Mouse (Mus musculus): ENCODE results near the gene Foxk1. TPM values are rescaled to one million over a fixed set of nuclear protein-coding genes. Genes with fewer than 3 reads are reported as not detected.

The Foxk1 gene
- total and polyA plus RNA-seq, 3 experiments, result 8.2 to 20.2 TPM; not detected in 1

DNA sequence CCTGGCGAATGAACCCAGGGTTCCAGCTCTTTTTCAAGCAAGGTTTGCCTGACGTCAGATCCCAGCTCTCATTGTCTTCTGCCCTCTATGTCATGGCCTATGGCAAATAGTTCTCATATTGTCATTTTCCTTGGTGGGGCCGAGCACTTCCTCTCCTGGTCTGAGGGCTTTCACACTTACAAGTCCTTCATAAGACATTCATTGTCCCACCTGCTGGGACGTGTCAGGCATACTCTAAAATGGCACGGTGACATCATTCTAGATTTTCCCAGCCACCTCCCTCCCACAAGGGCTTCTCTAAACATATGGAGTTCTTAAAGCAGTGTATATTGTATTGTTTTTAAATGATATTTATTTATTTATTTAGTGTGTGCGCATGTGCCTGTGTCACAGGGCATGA, 27.4 kb downstream of the Foxk1 start:
- no peak overlapping the region for H3K4me3 ChIP-seq (ENCODE audit: control insufficient read depth in 1 of 2, insufficient read depth in 1 of 2, low read depth in 2 of 2, low read length in 2 of 2)
- no peaks in the 10 kb centered on the region for H3K9me3 ChIP-seq (replicated peaks; ENCODE audit: insufficient read depth, low read length)
- H3K79me2 ChIP-seq (ENCODE audit: control insufficient read depth, insufficient read depth, low read length, poor library complexity), result no peaks in the 10 kb centered on the region
- TF ChIP-seq MYB (IDR thresholded peaks at IDR 0.05; ENCODE audit: low read depth, low read length), result no peak
- no peak for TF ChIP-seq EP300 (IDR thresholded peaks at IDR 0.05; ENCODE audit: low read depth in 1 of 2, low read length in 2 of 2)
- TF ChIP-seq MEF2A (IDR thresholded peaks at IDR 0.05; ENCODE audit: extremely low read depth, insufficient replicate concordance, low read depth, low read length, poor library complexity, severe bottlenecking), result no peak
- no peak for TF ChIP-seq E2F4 (IDR thresholded peaks at IDR 0.05; ENCODE audit: borderline replicate concordance, low read depth, low read length)
- no peak for TF ChIP-seq POLR2AphosphoS5 (IDR thresholded peaks at IDR 0.05; ENCODE audit: borderline replicate concordance, low read depth, low read length)
- no peak for TF ChIP-seq KAT2A (conservative IDR thresholded peaks at IDR 0.05; ENCODE audit: low read depth, low read length)
- TF ChIP-seq CHD1 (IDR thresholded peaks at IDR 0.05; ENCODE audit: low read depth, low read length), result no peak
- no peak for TF ChIP-seq TAL1 (IDR thresholded peaks at IDR 0.05; ENCODE audit: low read length)
- no peak for TF ChIP-seq POLR2AphosphoS2 (IDR thresholded peaks at IDR 0.05; ENCODE audit: low read length)
- TF ChIP-seq GATA1 (IDR thresholded peaks at IDR 0.05; ENCODE audit: low read depth, low read length), result no peak
- no peak for TF ChIP-seq CTCF (IDR thresholded peaks at IDR 0.05 in 2 of 3, conservative IDR thresholded peaks at IDR 0.05 in 1 of 3; ENCODE audit: control insufficient read depth in 1 of 3, insufficient read depth in 1 of 3, low read depth in 2 of 3, low read length in 3 of 3, poor library complexity in 1 of 3, severe bottlenecking in 1 of 3)
- no peak for TF ChIP-seq UBTF (IDR thresholded peaks at IDR 0.05; ENCODE audit: borderline replicate concordance, insufficient read depth, low read depth, low read length)
- TF ChIP-seq MYC (IDR thresholded peaks at IDR 0.05; ENCODE audit: low read depth, low read length), result no peak
- no peak for TF ChIP-seq NRF1 (IDR thresholded peaks at IDR 0.05; ENCODE audit: insufficient read depth, low read depth, low read length, poor library complexity, severe bottlenecking)
- TF ChIP-seq JUND (IDR thresholded peaks at IDR 0.05; ENCODE audit: low read depth, low read length), result no peak
- TF ChIP-seq ELF1 (IDR thresholded peaks at IDR 0.05; ENCODE audit: low read depth, low read length), result no peak
- no peak for TF ChIP-seq TBP (IDR thresholded peaks at IDR 0.05; ENCODE audit: low read depth, low read length)
- TF ChIP-seq ZNF384 (IDR thresholded peaks at IDR 0.05; ENCODE audit: low read depth, low read length), result no peak
- no peak for DNase-seq (ENCODE audit: low read depth, low spot score)
- no peaks in the 10 kb centered on the region for H3K27me3 ChIP-seq (ENCODE audit: control insufficient read depth in 1 of 2, insufficient read depth in 2 of 2, low read length in 2 of 2)
- H3K9ac ChIP-seq (ENCODE audit: control insufficient read depth, low read depth, low read length, poor library complexity, severe bottlenecking), result no peak overlapping the region
- H3K27ac ChIP-seq (ENCODE audit: control insufficient read depth, low read depth, low read length), result no peak overlapping the region
- no peaks in the 10 kb centered on the region; a peak in 1 of 4 replicates for H3K4me1 ChIP-seq (ENCODE audit: control insufficient read depth in 1 of 2, insufficient read depth in 2 of 2, low read length in 2 of 2)
- H3K36me3 ChIP-seq (ENCODE audit: control insufficient read depth in 1 of 2, insufficient read depth in 2 of 2, low read length in 2 of 2), result no peaks in the 10 kb centered on the region

DNA sequence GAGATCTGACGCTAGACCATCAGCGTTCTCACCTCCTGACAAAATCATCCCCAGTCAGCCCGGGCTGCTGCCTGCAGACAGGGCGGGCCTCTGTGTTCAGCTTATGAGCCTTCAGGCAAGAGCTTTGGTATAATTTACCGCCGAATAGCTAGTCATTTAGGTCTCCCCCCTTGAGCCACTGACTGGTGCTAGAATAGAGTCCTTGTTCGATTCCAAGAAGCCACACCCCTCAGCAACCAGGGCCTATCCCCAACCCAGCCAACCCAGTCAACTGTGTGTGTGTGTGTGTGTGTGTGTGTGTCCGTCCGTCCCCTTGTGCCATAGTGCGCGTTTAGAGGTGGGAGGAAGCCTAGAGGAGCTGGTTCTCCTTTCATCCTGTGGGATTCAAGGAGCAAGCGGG, 29.7 kb downstream of the Foxk1 start:
- no peaks in the 10 kb centered on the region for H3K79me2 ChIP-seq (ENCODE audit: control insufficient read depth, insufficient read depth, low read length, poor library complexity)
- no peak for DNase-seq (ENCODE audit: low read depth, low spot score)
- H3K36me3 ChIP-seq (ENCODE audit: control insufficient read depth in 1 of 2, insufficient read depth in 2 of 2, low read length in 2 of 2), result no peaks in the 10 kb centered on the region
- H3K4me1 ChIP-seq (ENCODE audit: control insufficient read depth in 1 of 2, insufficient read depth in 2 of 2, low read length in 2 of 2), result no peaks in the 10 kb centered on the region; a peak in 1 of 4 replicates
- no peaks in the 10 kb centered on the region for H3K27me3 ChIP-seq (ENCODE audit: control insufficient read depth in 1 of 2, insufficient read depth in 2 of 2, low read length in 2 of 2)
- H3K9ac ChIP-seq (ENCODE audit: control insufficient read depth, low read depth, low read length, poor library complexity, severe bottlenecking), result no peak overlapping the region
- no peaks in the 10 kb centered on the region for H3K9me3 ChIP-seq (replicated peaks; ENCODE audit: insufficient read depth, low read length)
- no peak overlapping the region for H3K4me3 ChIP-seq (ENCODE audit: control insufficient read depth in 1 of 2, insufficient read depth in 1 of 2, low read depth in 2 of 2, low read length in 2 of 2)
- TF ChIP-seq ZC3H11A (IDR thresholded peaks at IDR 0.05; ENCODE audit: low read depth, low read length) (no peak), TAL1 (IDR thresholded peaks at IDR 0.05; ENCODE audit: low read length) (no peak), ETS1 (IDR thresholded peaks at IDR 0.05; ENCODE audit: low read depth, low read length) (no peak), MXI1 (IDR thresholded peaks at IDR 0.05; ENCODE audit: low read depth, low read length) (no peak), CHD1 (IDR thresholded peaks at IDR 0.05; ENCODE audit: low read depth, low read length) (no peak), POLR2AphosphoS2 (IDR thresholded peaks at IDR 0.05; ENCODE audit: low read length) (no peak), NELFE (IDR thresholded peaks at IDR 0.05; ENCODE audit: low read depth, low read length) (no peak), GATA1 (IDR thresholded peaks at IDR 0.05; ENCODE audit: low read depth, low read length) (no peak), EP300 (IDR thresholded peaks at IDR 0.05; ENCODE audit: low read depth in 1 of 2, low read length in 2 of 2) (no peak), POLR2AphosphoS5 (IDR thresholded peaks at IDR 0.05; ENCODE audit: borderline replicate concordance, low read depth, low read length) (no peak), GABPA (IDR thresholded peaks at IDR 0.05; ENCODE audit: low read depth, low read length) (no peak), RAD21 (IDR thresholded peaks at IDR 0.05; ENCODE audit: low read depth, low read length) (no peak), CTCF (IDR thresholded peaks at IDR 0.05 in 2 of 3, conservative IDR thresholded peaks at IDR 0.05 in 1 of 3; ENCODE audit: control insufficient read depth in 1 of 3, insufficient read depth in 1 of 3, low read depth in 2 of 3, low read length in 3 of 3, poor library complexity in 1 of 3, severe bottlenecking in 1 of 3) (no peak), HCFC1 (IDR thresholded peaks at IDR 0.05; ENCODE audit: low read depth, low read length) (no peak), NRF1 (IDR thresholded peaks at IDR 0.05; ENCODE audit: insufficient read depth, low read depth, low read length, poor library complexity, severe bottlenecking) (no peak), MAFK (IDR thresholded peaks at IDR 0.05; ENCODE audit: borderline replicate concordance, low read depth, low read length) (no peak), CHD2 (IDR thresholded peaks at IDR 0.05; ENCODE audit: low read length) (no peak), USF2 (IDR thresholded peaks at IDR 0.05; ENCODE audit: borderline replicate concordance in 1 of 2, insufficient read depth in 1 of 2, low read depth in 1 of 2, low read length in 2 of 2) (no peak)
- no peak overlapping the region for H3K27ac ChIP-seq (ENCODE audit: control insufficient read depth, low read depth, low read length)

All from MEL (cell line).